Mouse (Mus musculus) limb, embryonic 13.5 days (tissue): Measurements from ENCODE around the gene AC109138.7. TPM values are rescaled to one million over a fixed set of nuclear protein-coding genes. Genes with fewer than 3 reads are reported as not detected.
A peak's percentile ranks its signal among the peaks of the same experiment; 100 is the strongest.

ENCODE experiments used
- ATAC-seq: fragments of 200-750 bp; cut with Nextera tagmentation; 2 replicates; pipeline ENCODE4 v1.8.0; 2017; ENCODE audit warnings: low read depth, moderate number of reproducible peaks, moderate TSS enrichment; ENCODE audit not compliant: low FRiP score
- H3K27ac ChIP-seq: fragments of 300-500 bp; sonication (generic); 2 replicates; pipeline ENCODE4 v1.5.1; 2015; ENCODE audit warnings: inconsistent platforms, mild to moderate bottlenecking, moderate library complexity
- H3K27me3 ChIP-seq: fragments of 300-500 bp; sonication (generic); 2 replicates; pipeline ENCODE4 v1.6.1; 2015; ENCODE audit warnings: mild to moderate bottlenecking, inconsistent platforms
- H3K36me3 ChIP-seq: fragments of 300-500 bp; sonication (generic); 2 replicates; pipeline ENCODE4 v1.6.1; 2015; ENCODE audit warnings: inconsistent platforms, mild to moderate bottlenecking, moderate library complexity
- H3K4me1 ChIP-seq: fragments of 300-500 bp; sonication (generic); 2 replicates; pipeline ENCODE4 v1.6.1; 2015; ENCODE audit warnings: inconsistent platforms
- H3K4me2 ChIP-seq: fragments of 300-500 bp; sonication (generic); replicated peaks from 2 replicates; pipeline ENCODE4 v1.6.1; 2015; ENCODE audit warnings: inconsistent platforms, mild to moderate bottlenecking, moderate library complexity
- H3K4me3 ChIP-seq: fragments of 300-500 bp; sonication (generic); 2 replicates; pipeline ENCODE4 v1.5.1; 2015; ENCODE audit warnings: moderate library complexity, mild to moderate bottlenecking, inconsistent platforms
- H3K9ac ChIP-seq: fragments of 300-500 bp; sonication (generic); 2 replicates; pipeline ENCODE4 v1.6.1; 2015; ENCODE audit warnings: mild to moderate bottlenecking, inconsistent platforms
- H3K9me3 ChIP-seq: fragments of 300-500 bp; sonication (generic); 2 replicates; pipeline ENCODE4 v1.6.1; 2016; ENCODE audit warnings: inconsistent platforms
- WGBS: fragments of 180-500 bp; shearing (Covaris S2); methylation state at CpG from one replicate; pipeline ENCODE4 v1.1.7; 2015; 5-methylcytosine and 5-hydroxymethylcytosine counted together
- polyA plus RNA-seq: library from polyadenylated mRNA; unstranded; fragments of >200 nt; fragmentation: Nextera tagmentation; extraction: Ambion mirVana; gene quantifications from 2 replicates; pipeline ENCODE4 v1.2.1, GENCODE M21; 2015

The AC109138.7 gene
- polyA plus RNA-seq, 1 experiment from 2014 or later = not detected

DNA sequence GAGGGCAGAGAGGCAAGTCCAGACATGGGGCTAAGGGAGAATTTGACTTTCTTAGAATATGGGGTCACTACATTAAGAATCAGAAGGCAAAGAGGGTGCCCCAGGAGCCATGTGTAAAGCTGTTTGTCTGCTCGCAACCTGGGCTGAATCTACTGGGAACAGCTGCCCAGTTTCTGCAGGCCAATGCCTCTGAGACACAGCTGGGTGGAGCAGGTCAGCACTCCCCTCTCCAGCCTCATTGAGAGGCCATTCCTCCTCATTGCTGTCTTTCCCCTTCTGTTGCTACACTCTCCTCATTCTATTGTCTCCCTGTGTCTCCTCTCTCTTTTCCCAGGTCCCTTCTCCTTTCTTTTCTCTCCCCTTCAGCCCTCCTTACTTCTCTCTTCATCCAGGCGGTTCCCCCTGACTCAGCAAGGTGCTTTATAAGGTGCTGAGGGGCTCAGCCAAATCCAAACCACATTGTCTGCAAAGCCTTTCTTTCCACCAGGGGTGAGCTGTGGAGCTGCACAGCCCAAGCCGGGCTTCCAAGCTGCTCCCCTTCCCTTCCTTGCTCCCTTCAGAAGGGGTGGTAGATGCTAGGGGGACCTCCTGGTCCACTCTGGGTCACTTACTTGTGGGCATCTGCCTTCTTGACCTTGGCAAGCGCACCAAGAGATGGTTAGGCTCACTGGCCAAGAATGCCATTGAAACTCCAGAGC lies 2.1 kb upstream of the AC109138.7 start:
- H3K27me3 ChIP-seq = peaks cover 6% of the 10 kb centered on the region; the same call in 1 of the 2 replicates
- H3K4me3 ChIP-seq = no peak overlapping the region
- ATAC-seq = no peak
- peak overlapping the region; percentile 46; the same call in 1 of the 2 replicates for H3K9ac ChIP-seq
- WGBS = 22% methylated on average over 4 of the region's 4 CpGs
- H3K27ac ChIP-seq = peak overlapping the region; percentile 82
- H3K36me3 ChIP-seq = no peaks in the 10 kb centered on the region
- H3K4me1 ChIP-seq = peaks cover 45% of the 10 kb centered on the region
- peak overlapping the region; percentile 88 for H3K4me2 ChIP-seq
- H3K9me3 ChIP-seq = no peaks in the 10 kb centered on the region

DNA sequence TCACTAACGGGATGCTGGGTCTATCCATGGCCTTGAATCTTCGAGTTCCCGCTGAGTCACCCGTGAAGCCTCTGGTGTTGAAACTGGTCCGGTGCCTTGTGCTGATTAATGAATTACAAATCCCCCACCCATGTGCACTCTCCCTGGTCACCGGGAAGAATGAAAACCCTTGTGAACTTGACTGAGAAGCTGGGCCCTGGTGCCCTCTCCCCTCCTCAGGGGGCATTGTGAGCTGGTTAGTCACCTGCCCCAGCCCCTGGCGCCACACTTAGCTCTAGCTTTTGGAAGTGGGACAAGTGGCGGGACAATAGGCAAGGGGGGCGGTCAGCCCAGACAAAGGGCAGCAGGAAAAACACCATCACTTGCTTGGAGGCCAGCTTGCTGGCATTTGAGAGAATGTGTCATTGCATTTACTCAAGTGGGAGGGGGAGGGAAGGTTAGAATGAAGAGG lies 608 bp upstream of the AC109138.7 start:
- peak overlapping the region; percentile 88 for H3K4me2 ChIP-seq
- 15% methylated on average over 9 of the region's 9 CpGs for WGBS
- H3K9ac ChIP-seq = peak overlapping the region; percentile 99
- peak overlapping the region; percentile 93 for H3K27ac ChIP-seq
- H3K9me3 ChIP-seq = no peaks in the 10 kb centered on the region
- H3K4me3 ChIP-seq = peak overlapping the region; percentile 92
- ATAC-seq = no peak
- peaks cover 6% of the 10 kb centered on the region; the same call in 1 of the 2 replicates for H3K27me3 ChIP-seq
- H3K36me3 ChIP-seq = no peaks in the 10 kb centered on the region
- H3K4me1 ChIP-seq = peaks cover 60% of the 10 kb centered on the region

DNA sequence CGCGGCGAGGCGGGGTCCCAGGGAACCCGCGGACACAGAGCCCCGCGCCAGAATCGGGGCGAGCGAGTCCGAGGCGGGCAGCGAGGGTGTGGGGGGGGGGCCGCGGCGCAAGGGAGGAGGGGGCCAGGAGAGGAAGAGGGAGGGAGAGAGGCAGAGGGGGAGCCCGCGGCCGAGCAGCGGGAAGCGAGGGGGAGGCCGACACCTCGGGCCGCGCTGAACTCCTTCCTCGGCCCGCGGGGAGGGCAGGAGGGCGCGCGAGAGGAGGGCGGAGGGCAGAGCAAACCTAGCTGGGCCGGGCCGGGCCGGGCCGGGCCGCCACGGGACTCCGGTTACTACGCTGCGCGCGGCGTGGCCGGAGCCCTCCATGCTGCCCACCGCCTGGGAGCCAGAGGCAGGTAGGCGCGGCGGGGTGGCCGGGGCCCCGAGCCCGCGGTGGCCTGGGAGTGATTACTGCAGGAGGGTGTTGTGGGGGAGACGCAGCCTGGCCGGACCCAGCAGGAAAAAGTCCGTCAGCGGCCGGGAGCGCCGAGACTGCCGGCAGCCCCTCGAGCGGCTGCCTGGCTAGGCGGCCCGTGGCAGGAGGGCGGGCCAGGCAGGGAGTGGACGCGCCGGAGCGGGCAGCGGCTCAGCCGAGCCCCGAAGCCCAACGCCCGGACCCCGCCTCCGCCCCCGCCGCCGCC lies 754 bp downstream of the AC109138.7 start:
- ATAC-seq = peak; percentile 28
- H3K27ac ChIP-seq = peak overlapping the region; percentile 93
- H3K9ac ChIP-seq = peak overlapping the region; percentile 99
- peak overlapping the region; percentile 92 for H3K4me3 ChIP-seq
- H3K36me3 ChIP-seq = no peaks in the 10 kb centered on the region
- H3K27me3 ChIP-seq = peaks cover 6% of the 10 kb centered on the region; the same call in 1 of the 2 replicates
- peaks cover 70% of the 10 kb centered on the region for H3K4me1 ChIP-seq
- WGBS = under 1% methylated on average over 41 of the region's 81 CpGs
- H3K4me2 ChIP-seq = peak overlapping the region; percentile 88
- no peaks in the 10 kb centered on the region for H3K9me3 ChIP-seq

DNA sequence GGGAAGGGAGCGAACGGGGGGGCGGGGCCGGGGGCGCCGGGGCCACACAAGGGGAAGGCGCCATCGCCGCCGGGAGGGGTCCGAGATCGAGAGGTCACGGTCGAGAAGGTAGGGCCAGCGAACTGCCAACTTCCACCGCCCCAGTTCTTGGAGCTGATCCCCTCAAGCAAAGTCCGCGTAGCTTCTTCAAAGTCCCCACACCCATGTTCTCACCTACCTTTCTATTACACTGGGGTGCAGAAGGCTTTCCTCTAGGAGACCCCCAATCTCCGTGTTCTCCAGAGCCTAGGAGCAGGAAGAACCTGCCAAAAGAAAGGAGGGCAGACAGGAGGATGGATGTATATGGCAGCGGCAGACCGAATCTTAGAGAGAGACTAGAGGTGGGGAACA lies 1.3 kb downstream of the AC109138.7 start:
- ATAC-seq = no peak
- Histone ChIP-seq H3K4me1 (peaks cover 75% of the 10 kb centered on the region), H3K4me3 (peak overlapping the region; percentile 92), H3K9me3 (no peaks in the 10 kb centered on the region), H3K9ac (peak overlapping the region; percentile 99), H3K27ac (peak overlapping the region; percentile 93), H3K4me2 (peak overlapping the region; percentile 88), H3K27me3 (peaks cover 6% of the 10 kb centered on the region; the same call in 1 of the 2 replicates), H3K36me3 (0 out of 2 replicates have a peak, but pooled peaks cover 2% of the 10 kb centered on the region)
- 0% methylated on average over 15 of the region's 21 CpGs for WGBS

DNA sequence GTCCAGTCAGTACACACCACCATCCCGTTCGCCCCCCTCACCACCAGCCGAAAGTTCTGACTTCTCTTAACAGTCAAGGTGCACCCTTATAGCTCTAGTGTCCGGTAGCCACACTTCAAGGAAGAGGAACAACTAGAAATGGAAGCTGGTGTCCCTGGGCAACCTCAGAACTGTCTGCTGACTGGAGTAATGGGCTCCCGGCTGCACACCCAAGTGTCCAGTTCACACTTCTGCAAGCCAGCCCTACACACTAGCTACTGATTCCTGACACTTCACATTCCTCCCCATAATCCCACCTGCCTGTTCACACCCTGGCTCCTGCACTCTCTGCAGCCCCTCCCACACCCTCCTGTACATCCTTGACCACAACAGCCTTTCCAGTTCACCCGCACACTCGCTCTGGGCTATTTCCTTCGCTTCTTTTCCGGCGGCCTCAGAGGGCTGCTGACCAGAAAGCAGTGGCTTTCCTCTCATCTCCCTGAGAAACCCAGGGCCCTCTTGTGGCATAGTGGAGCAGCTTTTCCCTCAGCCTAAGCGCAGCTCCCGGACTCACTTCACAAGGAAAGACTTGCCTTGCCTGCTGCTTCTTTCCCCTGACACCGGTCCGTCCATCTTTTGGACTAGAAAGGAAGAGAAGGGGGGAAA lies 2.0 kb downstream of the AC109138.7 start:
- H3K27ac ChIP-seq = peak overlapping the region; percentile 58
- H3K4me3 ChIP-seq = peak overlapping the region; percentile 92
- peaks cover 6% of the 10 kb centered on the region; the same call in 1 of the 2 replicates for H3K27me3 ChIP-seq
- H3K4me1 ChIP-seq = peaks cover 82% of the 10 kb centered on the region
- ATAC-seq = no peak
- no peaks in the 10 kb centered on the region for H3K9me3 ChIP-seq
- H3K9ac ChIP-seq = peak overlapping the region; percentile 57
- peaks cover 9% of the 10 kb centered on the region; the same call in 1 of the 2 replicates for H3K36me3 ChIP-seq
- WGBS = 11% methylated on average over 14 of the region's 14 CpGs
- peak overlapping the region; percentile 88 for H3K4me2 ChIP-seq

DNA sequence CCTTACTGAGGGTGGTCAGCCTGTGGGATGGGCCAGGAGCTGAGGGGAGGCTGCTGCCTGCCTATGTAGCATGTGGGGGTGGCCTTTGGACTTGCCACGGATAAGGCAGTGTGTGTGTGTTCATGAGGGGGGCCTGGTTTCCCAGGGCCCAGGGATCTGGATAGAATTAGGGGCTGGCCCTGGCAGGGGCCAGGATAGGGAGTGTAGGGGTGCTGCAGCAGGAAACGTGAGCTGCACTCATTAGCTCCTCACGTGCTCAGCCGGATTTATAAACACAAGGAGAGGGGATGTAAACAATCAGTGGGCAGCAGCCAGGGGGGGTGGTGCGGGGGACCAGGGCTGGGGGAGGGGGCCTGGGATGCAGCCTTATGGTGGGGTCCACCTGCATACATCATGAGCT lies 3.0 kb downstream of the AC109138.7 start:
- Histone ChIP-seq H3K4me2 (peak overlapping the region; percentile 88), H3K27ac (peak overlapping the region; percentile 58; the same call in 1 of the 2 replicates), H3K9me3 (no peaks in the 10 kb centered on the region), H3K36me3 (peaks cover 19% of the 10 kb centered on the region), H3K4me1 (peaks cover 77% of the 10 kb centered on the region), H3K27me3 (no peaks in the 10 kb centered on the region), H3K4me3 (0 out of 2 replicates have a peak overlapping the region, but pooled peaks have one; percentile 0), H3K9ac (peak overlapping the region; percentile 57)
- WGBS = 11% methylated on average over 5 of the region's 5 CpGs
- ATAC-seq = no peak

DNA sequence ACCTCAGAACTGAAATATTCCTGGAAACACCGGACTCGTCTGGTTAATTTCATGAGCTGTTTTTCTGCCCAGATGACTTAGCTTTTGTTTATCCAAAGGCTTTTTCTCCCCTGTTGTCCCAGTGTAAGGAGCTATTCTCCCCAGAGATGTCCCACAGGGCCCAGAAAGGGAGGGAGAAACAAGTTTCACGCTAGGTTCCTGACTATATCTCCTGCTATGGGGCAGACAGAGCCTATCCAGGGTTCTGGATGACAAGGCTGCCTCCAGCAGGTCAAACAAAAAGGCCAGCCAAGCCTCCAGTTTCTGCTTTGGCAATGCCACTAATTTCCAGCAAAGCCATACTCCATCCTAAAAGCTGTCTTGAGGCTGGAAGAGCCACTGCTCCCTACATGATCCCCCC lies 3.7 kb downstream of the AC109138.7 start:
- no peak overlapping the region for H3K4me2 ChIP-seq
- peaks cover 26% of the 10 kb centered on the region for H3K36me3 ChIP-seq
- peaks cover 70% of the 10 kb centered on the region for H3K4me1 ChIP-seq
- WGBS = 29% methylated on average over 3 of the region's 3 CpGs
- no peaks in the 10 kb centered on the region for H3K27me3 ChIP-seq
- H3K4me3 ChIP-seq = no peak overlapping the region
- no peak for ATAC-seq
- no peaks in the 10 kb centered on the region for H3K9me3 ChIP-seq
- peak overlapping the region; percentile 15; the same call in 1 of the 2 replicates for H3K27ac ChIP-seq
- no peak overlapping the region for H3K9ac ChIP-seq

DNA sequence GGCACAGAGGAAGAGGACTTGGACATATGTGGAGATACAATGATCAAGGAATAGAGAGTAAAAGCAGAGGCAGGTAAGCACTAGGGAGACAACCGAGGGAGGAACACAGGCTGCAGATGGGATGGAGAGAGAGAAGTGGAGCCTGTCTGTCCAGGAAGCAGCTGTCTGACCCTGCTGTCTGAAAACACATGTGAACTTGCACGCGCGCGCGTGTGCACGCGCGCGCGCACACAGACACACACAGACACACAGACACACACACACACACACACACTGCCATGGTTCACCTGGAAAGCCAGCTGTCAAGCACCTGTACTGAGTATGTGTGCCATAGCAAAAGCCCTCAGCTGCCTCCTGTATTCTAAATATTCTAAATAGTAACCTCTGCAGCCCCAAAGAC lies 4.1 kb downstream of the AC109138.7 start:
- Histone ChIP-seq H3K4me1 (peaks cover 65% of the 10 kb centered on the region), H3K4me2 (no peak overlapping the region), H3K36me3 (peaks cover 31% of the 10 kb centered on the region), H3K4me3 (no peak overlapping the region), H3K9me3 (no peaks in the 10 kb centered on the region), H3K27me3 (no peaks in the 10 kb centered on the region), H3K27ac (peak overlapping the region; percentile 15; the same call in 1 of the 2 replicates), H3K9ac (no peak overlapping the region)
- WGBS = 89% methylated on average over 11 of the region's 11 CpGs
- ATAC-seq = no peak

DNA sequence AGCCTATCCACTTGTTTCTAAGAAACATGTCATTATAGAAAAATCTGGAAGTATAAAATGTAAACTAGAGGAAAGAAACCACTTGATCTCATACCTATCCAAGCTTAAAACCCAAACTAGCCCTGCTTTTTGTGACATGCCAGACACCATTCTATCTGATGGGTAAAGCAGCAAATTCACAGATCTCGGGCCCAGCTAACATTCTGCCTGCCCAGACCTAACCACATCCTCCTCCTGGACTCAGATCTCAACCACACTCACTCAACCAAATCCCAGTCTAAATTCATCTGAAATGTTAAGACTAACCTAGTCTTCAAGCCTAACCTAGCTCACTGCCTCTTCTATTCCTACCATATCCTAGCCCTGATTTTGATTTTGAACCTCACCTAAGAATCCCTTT lies 4.6 kb downstream of the AC109138.7 start:
- no peaks in the 10 kb centered on the region for H3K9me3 ChIP-seq
- H3K27me3 ChIP-seq = no peaks in the 10 kb centered on the region
- ATAC-seq = no peak
- H3K4me2 ChIP-seq = no peak overlapping the region
- no peak overlapping the region for H3K27ac ChIP-seq
- no peak overlapping the region for H3K4me3 ChIP-seq
- peaks cover 60% of the 10 kb centered on the region for H3K4me1 ChIP-seq
- peaks cover 35% of the 10 kb centered on the region for H3K36me3 ChIP-seq
- 60% methylated on average over 1 of the region's 1 CpGs for WGBS
- H3K9ac ChIP-seq = no peak overlapping the region

DNA sequence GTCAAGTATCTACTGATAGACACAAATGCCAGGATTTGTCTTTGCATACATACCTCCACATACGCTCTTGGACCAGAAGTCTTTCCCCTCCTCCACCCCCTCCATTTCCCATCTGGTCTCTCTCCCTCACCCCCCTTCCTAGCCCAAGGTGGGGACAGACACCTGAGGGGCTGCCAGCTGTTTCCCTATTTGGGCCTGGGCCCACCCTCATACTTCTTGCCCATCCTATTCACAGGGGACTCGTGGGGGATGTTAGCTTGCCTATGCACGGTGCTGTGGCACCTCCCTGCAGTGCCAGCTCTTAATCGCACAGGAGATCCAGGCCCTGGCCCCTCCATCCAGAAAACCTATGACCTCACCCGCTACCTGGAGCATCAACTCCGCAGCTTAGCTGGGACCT lies 5.8 kb downstream of the AC109138.7 start:
- 80% methylated on average over 6 of the region's 6 CpGs for WGBS
- Histone ChIP-seq H3K9me3 (no peaks in the 10 kb centered on the region), H3K4me1 (peaks cover 57% of the 10 kb centered on the region), H3K27ac (no peak overlapping the region), H3K36me3 (peaks cover 35% of the 10 kb centered on the region), H3K27me3 (no peaks in the 10 kb centered on the region), H3K4me3 (no peak overlapping the region), H3K4me2 (no peak overlapping the region), H3K9ac (peak overlapping the region; percentile 25; the same call in 1 of the 2 replicates)
- ATAC-seq = no peak

DNA sequence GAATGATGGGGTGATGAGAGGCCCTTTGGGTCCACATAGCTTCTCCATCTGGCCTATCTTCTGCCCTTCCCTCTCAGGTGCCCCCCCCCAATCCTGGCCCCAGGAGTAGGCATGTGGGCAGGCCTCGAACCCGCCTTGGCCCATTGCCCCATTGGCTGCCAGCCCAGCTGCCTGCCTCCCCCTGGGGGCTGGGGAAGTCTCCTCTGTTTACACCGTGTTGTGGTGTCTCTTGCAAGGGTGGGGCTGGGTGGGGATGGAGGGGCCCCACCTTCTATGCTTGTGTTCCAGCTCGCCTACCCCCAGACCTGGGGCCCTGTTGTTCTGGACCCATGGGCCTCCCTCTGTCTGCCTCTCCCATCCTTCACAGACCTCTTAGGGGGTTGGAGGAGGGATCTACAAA lies 6.3 kb downstream of the AC109138.7 start:
- peak overlapping the region; percentile 25; the same call in 1 of the 2 replicates for H3K9ac ChIP-seq
- no peak overlapping the region for H3K4me3 ChIP-seq
- H3K4me2 ChIP-seq = no peak overlapping the region
- peaks cover 35% of the 10 kb centered on the region for H3K36me3 ChIP-seq
- no peaks in the 10 kb centered on the region for H3K27me3 ChIP-seq
- no peak for ATAC-seq
- H3K9me3 ChIP-seq = no peaks in the 10 kb centered on the region
- H3K4me1 ChIP-seq = peaks cover 56% of the 10 kb centered on the region
- WGBS = 50% methylated on average over 4 of the region's 4 CpGs
- no peak overlapping the region for H3K27ac ChIP-seq
